ENCODE assay signal across 8 mouse cellular contexts in genomic region chr16:23985467-23985861, GRCm38 (mm10). TPM values are rescaled to one million over a fixed set of nuclear protein-coding genes. Genes with fewer than 3 reads are reported as not detected.
DNase-seq lines count a peak whose midpoint lies in the region; ATAC-seq and TF ChIP-seq lines count a peak whose summit lies in the region.

No protein-coding gene starts in this region.

- TF ChIP-seq POLR2A in bone marrow, adult 2 months (IDR thresholded peaks at IDR 0.05; ENCODE audit: borderline replicate concordance, control insufficient read depth, low read depth, low read length) = no peak

- no peaks in the 10 kb centered on the region for H3K36me3 ChIP-seq in kidney, postnatal 0 days (ENCODE audit: insufficient read depth, low read length)

- no peaks in the 10 kb centered on the region for H3K27me3 ChIP-seq in kidney, postnatal 0 days (ENCODE audit: insufficient read depth, low read length)

- peaks cover 5% of the 10 kb centered on the region; the same call in 1 of the 2 replicates for H3K4me1 ChIP-seq in bone marrow, adult 2 months (ENCODE audit: control insufficient read depth, insufficient read depth, low read length)
- H3K4me1 ChIP-seq in kidney, postnatal 0 days (replicated peaks; ENCODE audit: insufficient read depth, low read length) = peaks cover 23% of the 10 kb centered on the region

- peak; percentile 60 for DNase-seq in right cerebral cortex, postnatal 14 days
- no peak for DNase-seq in right cerebral cortex, postnatal 10 days (ENCODE audit: low spot score in 2 of 2)
- DNase-seq in gastrocnemius, postnatal 25 days = peak; percentile 13
- DNase-seq in kidney, postnatal 0 days (ENCODE audit: low spot score) = peak; percentile 81
- peak; percentile 77 for DNase-seq in thymus, postnatal 14 days
- no peak for DNase-seq in right cerebral cortex, adult 2 months (ENCODE audit: low spot score in 2 of 2)

- no peaks in the 10 kb centered on the region for H3K9me3 ChIP-seq in kidney, postnatal 0 days (replicated peaks; ENCODE audit: low read length)

- no peak overlapping the region for H3K4me3 ChIP-seq in bone marrow, adult 2 months (replicated peaks; ENCODE audit: control insufficient read depth, low read depth, low read length)
- peak overlapping the region; percentile 46; the same call in 1 of the 2 replicates for H3K4me3 ChIP-seq in kidney, postnatal 0 days (replicated peaks; ENCODE audit: low read depth, low read length)

- TF ChIP-seq CTCF in bone marrow, adult 2 months (IDR thresholded peaks at IDR 0.05; ENCODE audit: control insufficient read depth, insufficient read depth, low read length) = peak; percentile 40
- TF ChIP-seq CTCF in kidney, postnatal 0 days (IDR thresholded peaks at IDR 0.05; ENCODE audit: low read depth) = peak; percentile 72

- H3K27ac ChIP-seq in bone marrow, adult 2 months (ENCODE audit: control insufficient read depth, insufficient read depth, low read depth, low read length, poor library complexity) = no peak overlapping the region
- H3K27ac ChIP-seq in kidney, postnatal 0 days = no peak overlapping the region

- ATAC-seq in kidney, postnatal 0 days (replicated peaks; ENCODE audit: low FRiP score, low read depth) = no peak
- peak; percentile 0; the same call in 1 of the 2 replicates for ATAC-seq in megakaryocyte, adult 5-6 weeks (ENCODE audit: poor library complexity, severe bottlenecking)

- H3K9ac ChIP-seq in kidney, postnatal 0 days (ENCODE audit: low read depth, low read length) = no peak overlapping the region

- under 1% methylated on average over 6 of the region's 6 CpGs for WGBS in bone marrow, adult 2 months
- WGBS in kidney, postnatal 0 days = 2% methylated on average over 6 of the region's 6 CpGs

- H3K4me2 ChIP-seq in kidney, postnatal 0 days (ENCODE audit: low read length) = peak overlapping the region; percentile 89

RNA-seq across cellular contexts. Expression of gene Gm37419, which starts 2.8 kb away (rescaled TPM):
- polyA plus RNA-seq in bone marrow, adult 2 months (2011; ENCODE audit: insufficient read depth, insufficient read length, low replicate concordance, missing spikeins) = not detected in 2 replicates
- not detected for total RNA-seq in gastrocnemius, postnatal 25 days (2021)
- not detected in 2 replicates for polyA plus RNA-seq in kidney, postnatal 0 days (2015; fragmentation: Nextera tagmentation; extraction: Ambion mirVana)
- total RNA-seq in megakaryocyte, adult 5-6 weeks (2015) = not detected in 2 replicates
- not detected in 2 replicates for total RNA-seq in megakaryocyte, adult 5-6 weeks (2017)

RNA-seq across cellular contexts. Expression of gene Bcl6, which starts 3.2 kb away (rescaled TPM):
- polyA plus RNA-seq in bone marrow, adult 2 months (2011; ENCODE audit: insufficient read depth, insufficient read length, low replicate concordance, missing spikeins) = 6.0 and 17.1 TPM in 2 replicates
- total RNA-seq in gastrocnemius, postnatal 25 days (2021) = 10 to 100 TPM; 36.6 to 68.3 TPM
- 0.74 and 0.80 TPM in 2 replicates for polyA plus RNA-seq in kidney, postnatal 0 days (2015; fragmentation: Nextera tagmentation; extraction: Ambion mirVana)
- total RNA-seq in megakaryocyte, adult 5-6 weeks (2015) = 31.7 and 35.0 TPM in 2 replicates
- 22.1 and 23.4 TPM in 2 replicates for total RNA-seq in megakaryocyte, adult 5-6 weeks (2017)

RNA-seq across cellular contexts. Expression of gene Rtp2, which starts 53.3 kb away (rescaled TPM):
- polyA plus RNA-seq in bone marrow, adult 2 months (2011; ENCODE audit: insufficient read depth, insufficient read length, low replicate concordance, missing spikeins) = not detected in 2 replicates
- not detected for total RNA-seq in gastrocnemius, postnatal 25 days (2021)
- polyA plus RNA-seq in kidney, postnatal 0 days (2015; fragmentation: Nextera tagmentation; extraction: Ambion mirVana) = not detected in 2 replicates
- not detected in 2 replicates for total RNA-seq in megakaryocyte, adult 5-6 weeks (2015)
- not detected in 2 replicates for total RNA-seq in megakaryocyte, adult 5-6 weeks (2017)

Comparison
In these comparisons a context has a peak if more than half of its experiments do, and no peak if none do; other contexts are left out.
1. DNase-seq: peak in right cerebral cortex, postnatal 14 days (single experiment), gastrocnemius, postnatal 25 days (single experiment), kidney, postnatal 0 days (single experiment) and thymus, postnatal 14 days (single experiment); none in right cerebral cortex, postnatal 10 days (0 of 2) and right cerebral cortex, adult 2 months (0 of 2).